Mouse (Mus musculus) lung, adult 18-20 months (tissue): ENCODE measurements around the gene Tceal1.

Experiments used
- DNase-seq, 2 experiments: peaks; one replicate each; pipeline ENCODE4 v3.0.0; 2022; ENCODE audit warnings: mixed read lengths in 2 of 2

Tceal1 gene

GRCm38 (mm10) chrX:136755464-136755863 lies 47.7 kb downstream of the Tceal1 start:
- peak; percentile 4 to 5 for DNase-seq
